Mouse (Mus musculus): ENCODE measurements around the gene Ppp1ca.

Ppp1ca gene

GRCm38 (mm10) chr19:4240247-4240668 lies 48.4 kb downstream of the Ppp1ca start:
- H3K27me3 ChIP-seq (ENCODE audit: control insufficient read depth, insufficient read depth, low read length, poor library complexity, severe bottlenecking): no peaks in the 10 kb centered on the region
- no peak for DNase-seq (ENCODE audit: low read depth, low spot score)
- H3K36me3 ChIP-seq (ENCODE audit: control insufficient read depth, insufficient read depth, low read length, poor library complexity, severe bottlenecking): no peaks in the 10 kb centered on the region

DNA sequence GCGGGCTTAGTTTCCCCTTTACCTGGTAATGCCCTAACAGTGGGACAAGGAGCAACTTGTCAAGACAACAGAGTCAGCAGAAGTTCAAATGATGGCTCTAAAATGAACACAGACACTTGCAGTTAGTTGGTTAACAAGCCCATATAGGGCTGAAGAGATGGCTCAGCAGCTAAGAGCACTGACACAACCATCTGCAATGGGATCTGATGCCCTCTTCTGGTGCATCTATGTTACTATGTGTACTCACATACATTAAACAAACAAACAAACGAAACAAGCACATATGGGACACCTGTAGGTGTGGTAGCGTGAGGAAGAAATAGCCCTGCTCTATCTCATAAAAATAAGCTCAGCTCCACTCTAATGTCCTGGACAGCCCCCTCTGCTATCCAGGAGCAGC lies 50.6 kb downstream of the Ppp1ca start:
- no peaks in the 10 kb centered on the region for H3K36me3 ChIP-seq (ENCODE audit: control insufficient read depth, insufficient read depth, low read length, poor library complexity, severe bottlenecking)
- no peaks in the 10 kb centered on the region for H3K27me3 ChIP-seq (ENCODE audit: control insufficient read depth, insufficient read depth, low read length, poor library complexity, severe bottlenecking)
- DNase-seq (ENCODE audit: low read depth, low spot score): peak; percentile 63

GRCm38 (mm10) chr19:4244775-4245174 lies 52.9 kb downstream of the Ppp1ca start:
- Histone ChIP-seq H3K36me3 (ENCODE audit: control insufficient read depth, insufficient read depth, low read length, poor library complexity, severe bottlenecking) (no peaks in the 10 kb centered on the region), H3K27me3 (ENCODE audit: control insufficient read depth, insufficient read depth, low read length, poor library complexity, severe bottlenecking) (no peaks in the 10 kb centered on the region)
- DNase-seq (ENCODE audit: low read depth, low spot score): no peak
